In the genomic region with DNA sequence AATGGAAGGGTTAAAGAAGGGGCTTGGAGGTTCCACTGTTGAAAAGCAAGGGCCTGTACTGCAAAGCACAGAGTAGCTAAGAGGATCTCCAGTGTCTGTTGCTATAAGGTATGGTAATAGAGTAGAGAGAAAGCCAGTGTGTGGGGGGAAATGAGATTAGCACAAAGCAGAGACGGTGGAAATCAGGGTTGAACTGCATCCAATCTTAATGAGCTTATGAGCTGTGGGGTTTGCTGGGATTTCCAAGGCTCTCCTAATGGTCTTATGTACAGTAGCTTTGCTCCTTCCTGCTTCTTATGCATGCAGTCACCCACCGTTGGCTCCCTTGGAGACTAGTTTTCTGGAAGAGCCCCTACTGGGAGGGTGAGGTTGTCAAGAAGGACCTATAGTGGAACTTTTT, we compare ENCODE assay signal across 24 mouse cellular contexts.
DNase-seq lines count a peak whose midpoint lies in the region; ATAC-seq lines count a peak whose summit lies in the region.
"Had no signal": no experiment of that assay in that cellular context is flagged by ENCODE, and none has a peak within 500 bp of the region (broad histone marks: within the 10 kb centered on the region; RNA-seq: fewer than 3 reads in every experiment).

No protein-coding gene starts in this region.

- no peaks in the 10 kb centered on the region for H3K9me3 ChIP-seq in lung, embryonic 15.5 days
- H3K9me3 ChIP-seq: embryonic facial prominence, embryonic 10.5 days; embryonic facial prominence, embryonic 13.5 days; forebrain, embryonic 10.5 days; forebrain, embryonic 13.5 days; heart, embryonic 13.5 days had no signal

- DNase-seq in lung, adult 18-20 months: no peak
- peak; percentile 51 for DNase-seq in MN1 (ENCODE audit: low spot score)
- peak; percentile 37 for DNase-seq in brain, adult 2 months (ENCODE audit: low read depth, low spot score)
- DNase-seq in retina, postnatal 7 days (ENCODE audit: low read depth, low spot score): peak; percentile 67
- DNase-seq in layer of hippocampus, adult 9-11 months: no peak
- DNase-seq: cerebellum, adult 8-10 months; cerebellum, postnatal 10 days; cerebellum, postnatal 36 days; embryo, embryonic 11 days; gastrocnemius, postnatal 25 days; heart, adult 18-20 months; heart, postnatal 14 days; heart, postnatal 4 days had no signal

- no peak for ATAC-seq in lung, embryonic 15.5 days (ENCODE audit: borderline replicate concordance, extremely low read depth, low FRiP score, low TSS enrichment)
- ATAC-seq: forebrain, embryonic 13.5 days; forebrain, embryonic 16.5 days; hindbrain, postnatal 0 days; inflammation-experienced regulatory T-cells, adult 6 months; Patski had no signal

- no peak overlapping the region for H3K4me2 ChIP-seq in lung, embryonic 15.5 days
- H3K4me2 ChIP-seq: embryonic facial prominence, embryonic 13.5 days; forebrain, embryonic 13.5 days; heart, embryonic 13.5 days; hindbrain, embryonic 14.5 days had no signal

- 0 out of 2 replicates have a peak, but pooled peaks cover 6% of the 10 kb centered on the region for H3K4me1 ChIP-seq in lung, embryonic 15.5 days
- H3K4me1 ChIP-seq: embryonic facial prominence, embryonic 10.5 days; embryonic facial prominence, embryonic 13.5 days; forebrain, embryonic 10.5 days; forebrain, embryonic 13.5 days; heart, embryonic 13.5 days had no signal

- no peaks in the 10 kb centered on the region for H3K27me3 ChIP-seq in lung, embryonic 15.5 days
- H3K27me3 ChIP-seq: embryonic facial prominence, embryonic 13.5 days; forebrain, embryonic 13.5 days; heart, embryonic 13.5 days; Patski had no signal

- no peak overlapping the region for H3K4me3 ChIP-seq in lung, embryonic 15.5 days
- H3K4me3 ChIP-seq: embryonic facial prominence, embryonic 10.5 days; embryonic facial prominence, embryonic 13.5 days; forebrain, embryonic 10.5 days; forebrain, embryonic 13.5 days; heart, embryonic 13.5 days had no signal

- peak overlapping the region; percentile 52; the same call in 1 of the 2 replicates for H3K27ac ChIP-seq in lung, embryonic 15.5 days
- H3K27ac ChIP-seq: embryonic facial prominence, embryonic 10.5 days; embryonic facial prominence, embryonic 13.5 days; forebrain, embryonic 10.5 days; forebrain, embryonic 13.5 days; heart, embryonic 13.5 days; hindbrain, embryonic 14.5 days; hindbrain, postnatal 0 days had no signal

- H3K9ac ChIP-seq in lung, embryonic 15.5 days: no peak overlapping the region
- H3K9ac ChIP-seq: embryonic facial prominence, embryonic 13.5 days; forebrain, embryonic 13.5 days; heart, embryonic 13.5 days; hindbrain, embryonic 14.5 days had no signal

- peaks cover 95% of the 10 kb centered on the region for H3K36me3 ChIP-seq in lung, embryonic 15.5 days

- WGBS in lung, embryonic 15.5 days: 77% methylated on average over 2 of the region's 2 CpGs

Comparison
In these comparisons a context has a peak if more than half of its experiments do, and no peak if none do; other contexts are left out.
1. DNase-seq: peak in MN1 (single experiment), brain, adult 2 months (single experiment) and retina, postnatal 7 days (single experiment); none in lung, adult 18-20 months (0 of 2) and layer of hippocampus, adult 9-11 months (single experiment).